Mouse (Mus musculus): ENCODE results near the gene Thsd7a.

DNA sequence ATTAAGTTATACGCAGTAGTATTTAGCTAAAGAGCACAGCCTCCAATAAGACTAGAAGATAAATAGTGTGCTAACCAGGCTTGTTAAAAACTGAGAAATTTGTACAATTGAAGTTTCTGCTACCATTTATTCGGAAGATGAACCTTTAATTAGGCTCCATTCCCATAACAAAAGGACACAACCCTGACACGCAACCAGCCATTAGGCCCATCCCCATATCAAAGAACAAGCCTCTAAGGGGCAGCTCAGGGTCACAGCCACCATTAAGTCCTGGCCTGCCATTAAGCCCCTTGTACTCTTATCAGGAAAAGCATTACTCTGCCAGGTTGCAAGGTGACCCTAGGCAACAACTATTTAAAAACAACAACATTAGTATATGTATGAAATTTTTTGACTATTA, 198.0 kb downstream of the Thsd7a start:
- no peak for TF ChIP-seq GATA1 (IDR thresholded peaks at IDR 0.05; ENCODE audit: borderline replicate concordance, low read length)
- TF ChIP-seq FLI1 (IDR thresholded peaks at IDR 0.05; ENCODE audit: low read length) = no peak

Data from megakaryocyte, embryonic 14.5 days (primary cell).